Mouse (Mus musculus): Measurements from ENCODE around the gene Cct7. TPM values are rescaled to one million over a fixed set of nuclear protein-coding genes. Genes with fewer than 3 reads are reported as not detected.

Cct7 gene
- total and polyA plus RNA-seq, 3 experiments, result 81.3 to 294 (median 241) TPM

DNA sequence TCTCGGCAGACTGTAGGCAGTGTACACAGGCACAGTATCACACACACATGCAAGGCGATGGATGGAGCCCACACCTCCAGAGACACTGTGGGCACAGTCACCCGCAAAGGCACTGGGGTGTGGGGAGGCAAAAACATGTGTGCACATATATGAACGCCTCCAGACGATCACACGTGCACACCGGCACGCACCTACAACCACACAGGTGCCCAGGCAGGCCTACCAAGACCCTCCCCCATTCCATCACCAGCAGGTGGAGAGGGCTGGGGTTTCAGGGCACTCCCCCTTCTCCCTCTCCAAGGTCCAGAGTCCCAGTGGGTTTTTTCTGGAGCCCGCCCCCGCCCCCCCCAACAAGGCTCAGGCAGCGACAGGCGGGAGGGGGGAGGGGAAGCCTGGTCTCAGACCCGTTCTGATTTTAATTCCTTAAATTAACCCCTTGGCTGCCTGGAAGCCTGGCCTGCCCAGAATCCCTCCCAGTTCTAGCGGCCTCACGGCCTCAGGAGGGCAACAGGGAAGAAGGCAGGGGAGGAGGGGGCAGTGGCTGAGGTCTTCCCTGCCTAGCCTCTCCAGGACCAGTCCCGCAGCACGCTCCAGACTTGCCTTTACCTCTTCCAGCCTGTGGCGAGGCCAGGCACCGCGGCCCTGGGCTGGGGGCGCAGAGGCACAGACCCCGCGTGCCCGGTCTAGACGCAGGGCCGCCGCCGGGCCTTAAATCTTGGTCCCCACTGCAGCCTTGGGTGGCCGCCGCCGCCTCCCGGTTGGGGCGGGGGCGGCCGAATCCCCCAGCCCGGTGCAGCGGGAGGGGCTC lies 51.0 kb downstream of the Cct7 start:
- DNase-seq, result no peak

DNA sequence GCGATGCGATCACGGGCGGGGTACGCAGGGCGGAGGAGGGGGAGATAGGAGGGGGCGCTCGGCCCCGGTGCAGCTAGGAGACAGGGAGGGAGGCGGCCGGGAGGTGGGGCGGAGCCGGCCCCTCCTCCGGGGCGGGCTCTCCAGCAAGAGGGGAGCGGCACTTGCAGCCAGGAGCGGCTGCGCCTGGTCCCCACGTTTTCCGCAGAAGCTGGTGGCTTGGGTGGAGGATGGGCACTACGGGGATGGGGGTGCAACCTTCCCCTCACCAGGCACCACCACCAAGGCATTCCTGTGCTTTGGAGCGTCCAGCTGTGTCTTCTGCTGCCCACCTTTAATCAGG lies 51.6 kb downstream of the Cct7 start, which contains the start of gene Fbxo41:
Fbxo41 (minus strand) TSS at position 84 of the 340 bp plus-strand sequence.
- DNase-seq, result peak; percentile 51

DNA sequence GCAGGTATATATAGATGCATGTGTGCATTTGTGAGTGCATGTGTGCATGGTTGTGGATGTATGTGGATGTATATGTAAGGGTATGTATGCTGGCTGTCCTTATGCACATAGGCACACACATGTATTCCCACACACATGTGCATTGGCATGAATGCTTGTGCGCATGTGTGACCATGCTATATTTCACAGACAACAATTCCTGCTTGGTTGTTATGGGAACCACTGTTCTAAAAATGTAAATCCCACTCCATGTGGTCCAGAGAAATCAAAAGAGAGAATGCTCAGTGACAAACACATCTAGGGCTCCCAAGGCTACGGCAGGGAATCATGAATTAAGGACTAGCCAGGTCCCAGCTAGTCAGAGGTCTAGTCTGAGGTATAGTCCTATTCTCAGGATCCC lies 53.6 kb downstream of the Cct7 start:
- no peak for DNase-seq

DNA sequence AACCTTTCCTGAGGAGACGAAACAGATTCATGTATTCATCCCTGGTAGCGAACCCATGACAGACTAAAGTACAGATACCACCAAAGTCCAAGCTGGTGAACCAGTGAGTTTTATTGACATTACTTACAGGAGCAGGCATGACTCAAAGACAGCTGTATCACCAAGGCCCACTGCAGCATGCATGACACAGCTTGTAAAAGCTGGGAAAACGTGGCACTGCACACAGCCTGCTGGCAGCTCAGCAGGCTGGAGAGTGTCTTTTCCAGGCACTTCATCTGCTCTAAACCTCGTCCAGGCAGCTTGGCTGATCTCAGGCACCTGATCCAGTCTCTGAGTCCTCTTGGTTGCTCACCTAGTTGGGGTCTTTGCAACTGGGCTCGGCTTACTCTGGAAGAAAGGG lies 57.3 kb downstream of the Cct7 start:
- DNase-seq, result no peak

DNA sequence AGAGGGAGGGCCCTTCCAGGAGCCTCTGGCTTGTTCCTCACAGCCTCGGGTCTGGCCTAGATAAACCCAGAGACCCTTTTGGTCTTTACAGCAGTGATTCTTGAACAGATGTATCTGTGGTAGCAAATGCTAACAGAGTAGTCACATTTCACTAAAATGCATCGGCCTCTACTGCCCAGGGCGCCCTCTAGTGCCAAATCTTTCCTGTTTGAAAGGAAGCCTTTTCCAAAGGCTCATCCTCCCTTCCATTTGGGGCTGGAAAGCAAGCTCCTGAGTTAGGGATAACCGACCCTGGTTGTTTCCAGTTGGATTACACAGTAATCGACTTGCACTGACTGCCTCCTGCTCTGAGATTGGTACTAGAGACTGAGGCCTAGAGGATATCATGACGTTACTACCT lies 59.2 kb downstream of the Cct7 start:
- DNase-seq, result peak; percentile 50

DNA sequence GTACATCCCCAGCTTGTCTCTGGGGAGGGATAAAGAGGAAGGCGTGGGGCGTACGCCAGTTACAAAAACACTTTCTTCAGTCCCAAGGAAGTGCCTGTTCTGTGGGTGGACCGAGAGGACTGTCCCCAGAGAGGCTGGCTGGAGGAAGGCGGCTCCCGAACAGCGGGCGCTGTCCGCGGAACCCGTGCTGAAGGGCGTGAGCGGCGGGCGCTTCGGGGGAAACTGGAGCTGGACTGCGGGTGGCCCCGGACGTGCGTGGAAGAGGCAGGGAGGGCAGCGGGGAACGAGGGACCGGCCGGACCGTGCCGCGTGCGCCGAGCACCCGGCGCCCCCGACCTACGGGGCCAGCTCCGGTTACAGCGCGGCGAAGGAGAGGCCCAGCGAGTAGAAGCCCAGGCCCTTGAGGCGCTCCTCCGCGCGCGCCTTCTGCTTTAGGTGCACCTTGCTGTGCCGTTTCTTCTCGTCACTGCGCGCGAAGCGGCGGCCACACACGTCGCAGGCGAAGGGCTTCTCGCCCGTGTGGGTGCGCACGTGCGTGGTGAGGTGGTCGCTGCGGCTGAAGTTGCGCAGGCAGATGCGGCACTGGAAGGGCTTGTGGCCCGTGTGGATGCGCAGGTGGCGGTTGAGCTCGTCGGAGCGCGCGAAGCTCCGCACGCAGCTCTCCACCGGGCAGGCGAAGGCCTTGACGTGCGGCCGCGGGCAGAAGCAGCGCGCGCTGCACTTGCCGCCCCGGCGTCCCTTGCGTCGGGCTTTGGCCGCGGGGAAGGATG lies 60.2 kb downstream of the Cct7 start:
- DNase-seq, result peak; percentile 72

DNA sequence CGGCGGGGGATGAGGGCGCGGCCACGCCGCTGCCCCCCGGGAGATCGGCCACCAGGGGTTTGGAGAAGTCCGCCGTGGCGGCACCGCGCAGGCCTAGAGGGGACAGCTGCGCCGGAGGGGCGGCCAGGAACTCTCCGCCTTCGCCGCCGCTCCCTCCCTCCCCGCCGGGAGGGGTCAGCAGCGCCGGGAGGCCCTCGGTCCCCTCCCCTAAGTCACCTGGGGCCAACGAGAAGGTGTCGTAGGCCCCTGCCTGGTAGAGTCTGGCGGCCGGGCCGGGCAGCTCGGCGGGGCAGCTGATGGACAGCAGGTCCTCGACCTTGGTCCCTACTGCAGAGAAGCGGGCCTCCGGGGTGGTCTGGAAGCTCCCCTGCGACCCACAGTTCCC lies 60.7 kb downstream of the Cct7 start:
- DNase-seq, result no peak

DNA sequence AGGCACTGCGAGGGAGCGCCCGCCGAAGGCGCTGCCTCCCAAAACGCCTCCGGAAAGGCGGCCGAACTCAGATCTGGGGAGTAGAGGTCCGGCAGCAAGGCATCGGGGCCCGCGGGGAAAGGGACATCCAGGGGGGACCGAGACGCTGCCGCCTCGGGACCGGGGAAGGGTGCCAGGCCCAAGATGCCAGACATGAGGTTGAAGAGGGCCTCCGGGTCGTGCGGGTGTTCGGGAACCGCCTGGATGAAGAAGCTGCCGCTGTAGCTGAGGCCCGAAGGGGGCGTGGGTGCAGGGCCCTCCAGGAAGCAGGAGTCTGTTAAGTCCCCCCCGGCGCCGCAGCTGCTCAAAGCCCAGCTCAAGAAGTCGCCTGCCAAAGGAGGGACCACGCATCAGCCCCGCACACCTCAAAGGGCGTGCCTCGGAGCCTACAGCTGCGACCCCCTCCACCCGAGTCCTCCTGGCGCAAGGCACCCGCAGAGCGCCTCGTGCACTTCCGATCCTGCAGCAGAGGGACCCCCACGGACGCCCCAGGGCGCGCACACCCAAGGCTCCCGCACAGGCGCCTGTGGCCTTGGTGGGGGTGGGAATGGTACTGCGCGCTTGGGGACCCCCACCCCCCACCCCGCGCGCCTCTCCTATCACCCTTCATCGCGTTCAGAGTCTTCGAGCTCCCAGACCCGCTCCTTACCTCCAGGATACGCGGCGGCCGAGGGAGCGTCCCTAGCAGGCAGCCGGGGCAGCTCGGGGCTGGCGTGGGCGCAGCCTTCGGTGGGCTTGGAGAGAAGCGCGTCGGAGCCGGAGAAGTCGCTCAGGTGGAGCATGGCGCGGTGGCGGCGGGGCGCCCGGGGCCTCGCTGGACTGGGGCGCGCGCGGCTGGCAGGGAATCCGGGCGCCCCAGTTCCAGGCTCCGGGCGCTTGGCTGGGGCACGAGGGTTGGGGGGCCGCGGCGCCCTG lies 61.5 kb downstream of the Cct7 start:
- peak; percentile 4 for DNase-seq

DNA sequence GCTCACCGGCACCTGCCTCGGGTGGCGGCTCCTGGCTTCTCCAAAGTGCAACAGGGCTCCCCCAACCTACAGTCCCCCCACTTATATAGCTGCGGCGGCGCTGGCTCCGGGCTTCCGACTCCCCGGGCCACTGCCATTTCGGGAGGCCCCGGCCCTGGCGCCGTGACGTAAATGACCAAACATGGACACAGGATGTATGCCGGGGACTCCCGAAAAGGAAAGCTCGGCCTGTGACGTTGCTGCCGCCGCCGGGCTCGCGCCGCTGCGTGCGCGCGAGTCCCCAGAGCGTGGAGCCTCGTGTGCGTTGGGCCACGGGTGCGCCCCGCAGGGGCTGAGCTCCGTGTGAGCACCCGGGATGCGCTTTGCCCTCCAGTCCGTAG lies 62.2 kb downstream of the Cct7 start, which contains the start of gene Egr4:
Egr4 (minus strand) TSS at position 59 of the 380 bp plus-strand sequence.
- DNase-seq, result peak; percentile 52

DNA sequence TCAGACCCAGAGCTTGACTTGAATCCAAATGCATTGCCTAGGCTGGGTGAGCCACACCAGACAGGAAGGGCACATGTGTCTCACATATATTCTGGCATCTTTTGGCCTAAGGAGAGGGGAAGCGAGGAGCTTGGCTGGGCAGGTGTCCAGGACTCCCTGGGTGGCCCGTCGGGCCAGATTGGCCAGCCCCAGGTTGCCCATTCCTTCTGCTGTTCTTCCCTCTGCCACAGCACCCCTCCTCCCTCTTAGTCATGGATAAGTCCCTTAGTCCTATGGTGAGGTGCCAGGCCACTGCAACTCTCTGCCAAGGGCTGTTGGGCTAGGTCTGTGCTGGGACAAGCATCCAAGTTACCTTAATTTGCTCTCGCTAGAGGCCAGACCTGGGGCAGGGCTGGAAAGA lies 64.6 kb downstream of the Cct7 start:
- DNase-seq, result no peak

Other genes starting within 250 kb of the Cct7 start
- gene Sfxn5, start 118.1 kb upstream of the Cct7 start, total RNA-seq (2021), result 10 to 100 TPM; 26.1 to 36.3 TPM
- 9.0 and 29.0 TPM in 2 replicates for gene Sfxn5, start 118.1 kb upstream of the Cct7 start, polyA plus RNA-seq (2012; rRNA removed)
- gene Rab11fip5, start 76.9 kb upstream of the Cct7 start, total RNA-seq (2021), result 10 to 100 TPM; 22.7 to 47.7 TPM
- 33.7 and 35.4 TPM in 2 replicates for gene Rab11fip5, start 76.9 kb upstream of the Cct7 start, polyA plus RNA-seq (2012; rRNA removed)
- gene Noto, start 27.6 kb upstream of the Cct7 start, total RNA-seq (2021), result not detected
- gene Noto, start 27.6 kb upstream of the Cct7 start, polyA plus RNA-seq (2012; rRNA removed), result not detected in 2 replicates
- gene Smyd5, start 19.5 kb upstream of the Cct7 start, total RNA-seq (2021), result 10 to 100 TPM; 33.1 to 36.3 TPM
- gene Smyd5, start 19.5 kb upstream of the Cct7 start, polyA plus RNA-seq (2012; rRNA removed), result 19.9 and 23.0 TPM in 2 replicates
- 10 to 100 TPM; 12.2 to 13.1 TPM for gene Pradc1, start 456 bp downstream of the Cct7 start, total RNA-seq (2021)
- 26.7 and 28.1 TPM in 2 replicates for gene Pradc1, start 456 bp downstream of the Cct7 start, polyA plus RNA-seq (2012; rRNA removed)
- under 1 TPM; 0.40 to 0.90 TPM for gene Fbxo41, start 51.5 kb downstream of the Cct7 start, total RNA-seq (2021)
- gene Fbxo41, start 51.5 kb downstream of the Cct7 start, polyA plus RNA-seq (2012; rRNA removed), result 1.1 and 1.2 TPM in 2 replicates
- not detected for gene Egr4, start 62.1 kb downstream of the Cct7 start, total RNA-seq (2021)
- 0.06 TPM in 1 of 2 replicates, not detected in the other for gene Egr4, start 62.1 kb downstream of the Cct7 start, polyA plus RNA-seq (2012; rRNA removed)
- 1 to 10 TPM; 7.2 to 8.5 TPM for gene Alms1, start 136.0 kb downstream of the Cct7 start, total RNA-seq (2021)
- 0.31 and 0.39 TPM in 2 replicates for gene Alms1, start 136.0 kb downstream of the Cct7 start, polyA plus RNA-seq (2012; rRNA removed)

All from adrenal gland, adult 2 months (tissue).